In genomic region chr2:20167073-20167472, GRCm38 (mm10) we compare ENCODE assay signal across 12 mouse cellular contexts.
DNase-seq lines count a peak whose midpoint lies in the region; ATAC-seq and TF ChIP-seq lines count a peak whose summit lies in the region.
"Had no signal": no experiment of that assay in that cellular context is flagged by ENCODE, and none has a peak within 500 bp of the region (broad histone marks: within the 10 kb centered on the region; RNA-seq: fewer than 3 reads in every experiment).

No protein-coding gene starts in this region.

- TF ChIP-seq EP300 in heart, postnatal 0 days (IDR thresholded peaks at IDR 0.05; ENCODE audit: low read depth): no peak

- H3K36me3 ChIP-seq in heart, postnatal 0 days (replicated peaks; ENCODE audit: control insufficient read depth, insufficient read depth, low read length): no peaks in the 10 kb centered on the region
- no peaks in the 10 kb centered on the region for H3K36me3 ChIP-seq in midbrain, embryonic 15.5 days (replicated peaks)
- no peaks in the 10 kb centered on the region for H3K36me3 ChIP-seq in midbrain, embryonic 11.5 days (ENCODE audit: control insufficient read depth, insufficient read depth, low read length)
- H3K36me3 ChIP-seq: embryonic facial prominence, embryonic 12.5 days; limb, embryonic 15.5 days had no signal

- no peak for TF ChIP-seq CTCF in heart, postnatal 0 days (IDR thresholded peaks at IDR 0.05; ENCODE audit: low read depth)

- H3K27ac ChIP-seq in heart, postnatal 0 days (ENCODE audit: low read depth): peak overlapping the region; percentile 48
- H3K27ac ChIP-seq in midbrain, embryonic 15.5 days: no peak overlapping the region
- H3K27ac ChIP-seq in midbrain, embryonic 11.5 days (ENCODE audit: low read depth, low read length): no peak overlapping the region
- H3K27ac ChIP-seq: embryonic facial prominence, embryonic 12.5 days; limb, embryonic 15.5 days had no signal

- H3K9ac ChIP-seq in heart, postnatal 0 days (replicated peaks; ENCODE audit: low read depth, low read length): no peak overlapping the region
- no peak overlapping the region for H3K9ac ChIP-seq in midbrain, embryonic 15.5 days
- H3K9ac ChIP-seq in midbrain, embryonic 11.5 days (ENCODE audit: low read length): no peak overlapping the region
- H3K9ac ChIP-seq: embryonic facial prominence, embryonic 12.5 days; limb, embryonic 15.5 days had no signal

- WGBS in heart, postnatal 0 days: 49% methylated on average over 1 of the region's 1 CpGs
- 47% methylated on average over 1 of the region's 1 CpGs for WGBS in midbrain, embryonic 15.5 days
- 59% methylated on average over 1 of the region's 1 CpGs for WGBS in midbrain, embryonic 11.5 days

- ATAC-seq in heart, postnatal 0 days (ENCODE audit: insufficient read depth, low read depth): no peak
- peak; percentile 67; the same call in 1 of the 2 replicates for ATAC-seq in midbrain, embryonic 15.5 days (replicated peaks)
- ATAC-seq in midbrain, embryonic 11.5 days (ENCODE audit: low FRiP score): no peak

- H3K27me3 ChIP-seq in heart, postnatal 0 days (ENCODE audit: control insufficient read depth, insufficient read depth, low read length): no peaks in the 10 kb centered on the region
- no peaks in the 10 kb centered on the region for H3K27me3 ChIP-seq in midbrain, embryonic 15.5 days (replicated peaks)
- H3K27me3 ChIP-seq in midbrain, embryonic 11.5 days (ENCODE audit: control insufficient read depth, insufficient read depth, low read length): no peaks in the 10 kb centered on the region
- H3K27me3 ChIP-seq: embryonic facial prominence, embryonic 12.5 days; limb, embryonic 15.5 days had no signal

- H3K9me3 ChIP-seq in heart, postnatal 0 days (replicated peaks; ENCODE audit: control insufficient read depth, low read length): no peaks in the 10 kb centered on the region
- H3K9me3 ChIP-seq in midbrain, embryonic 15.5 days: no peaks in the 10 kb centered on the region
- no peaks in the 10 kb centered on the region for H3K9me3 ChIP-seq in midbrain, embryonic 11.5 days (ENCODE audit: control insufficient read depth, low read length)
- H3K9me3 ChIP-seq: embryonic facial prominence, embryonic 12.5 days; limb, embryonic 15.5 days had no signal

- no peak overlapping the region for H3K4me2 ChIP-seq in heart, postnatal 0 days (ENCODE audit: low read depth, low read length)
- no peak overlapping the region for H3K4me2 ChIP-seq in midbrain, embryonic 15.5 days
- no peak overlapping the region for H3K4me2 ChIP-seq in midbrain, embryonic 11.5 days
- H3K4me2 ChIP-seq: embryonic facial prominence, embryonic 12.5 days; limb, embryonic 15.5 days had no signal

- intact Hi-C loops in heart, postnatal 36 days (cut with DNase I): no loop called here

- H3K4me1 ChIP-seq in heart, postnatal 0 days (ENCODE audit: control insufficient read depth, insufficient read depth): peaks cover 24% of the 10 kb centered on the region
- no peaks in the 10 kb centered on the region for H3K4me1 ChIP-seq in midbrain, embryonic 15.5 days
- H3K4me1 ChIP-seq in midbrain, embryonic 11.5 days (ENCODE audit: control insufficient read depth, insufficient read depth, low read length): no peaks in the 10 kb centered on the region
- H3K4me1 ChIP-seq: embryonic facial prominence, embryonic 12.5 days; limb, embryonic 15.5 days had no signal

- H3K4me3 ChIP-seq in heart, postnatal 0 days (ENCODE audit: low read depth, low read length): no peak overlapping the region
- no peak overlapping the region for H3K4me3 ChIP-seq in midbrain, embryonic 15.5 days
- no peak overlapping the region for H3K4me3 ChIP-seq in midbrain, embryonic 11.5 days (ENCODE audit: low read depth, low read length)
- H3K4me3 ChIP-seq: embryonic facial prominence, embryonic 12.5 days; limb, embryonic 15.5 days had no signal

- DNase-seq in embryo, embryonic 11 days: peak; percentile 8
- DNase-seq in embryo, embryonic 9.5 days (ENCODE audit: extremely low spot score): no peak
- no peak for DNase-seq in heart, postnatal 0 days (ENCODE audit: low spot score)
- no peak for DNase-seq in heart, postnatal 36 days
- DNase-seq in midbrain, embryonic 11.5 days (ENCODE audit: low spot score, missing footprints): no peak
- DNase-seq in ovary, postnatal 36 days (ENCODE audit: low spot score): no peak
- DNase-seq in urinary bladder, postnatal 14 days (ENCODE audit: low spot score): no peak
- DNase-seq: cerebellum, adult 9-10 months; gastrocnemius, postnatal 25 days had no signal
